Mouse (Mus musculus): ENCODE data around the gene Got2.

DNA sequence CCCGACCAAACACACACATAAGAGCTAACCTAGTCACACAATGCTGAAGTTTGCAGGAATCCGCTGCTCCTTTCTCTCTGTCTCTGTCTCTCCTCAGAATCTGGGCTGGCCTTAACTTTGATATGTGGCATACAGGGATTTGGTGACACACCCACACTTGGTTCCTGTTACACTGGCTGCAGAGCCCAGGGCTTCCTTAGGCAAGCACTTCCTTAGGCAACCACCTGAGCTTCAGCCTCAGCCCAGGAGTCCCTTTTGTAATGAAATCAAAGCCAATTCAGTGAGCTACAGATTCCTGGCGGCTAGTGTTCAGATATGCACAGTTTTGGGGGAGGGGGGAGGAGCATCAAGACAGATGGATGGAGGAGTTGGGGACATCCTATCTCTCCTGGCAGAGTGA is 70.8 kb downstream of the Got2 start:
- TF ChIP-seq EP300 (IDR thresholded peaks at IDR 0.05) = no peak
- no peak for TF ChIP-seq CTCF (IDR thresholded peaks at IDR 0.05)

All from lung, postnatal 0 days (tissue).